Mouse (Mus musculus) layer of hippocampus, adult 11-12 months (tissue): ENCODE data around the gene Tmed1.
"Not testable (repeated sequence)": the region's sequence is repeated elsewhere in the genome, so short reads cannot be mapped to it uniquely, and the experiment has no call there.

Experiments
- DNase-seq: peaks from one replicate; pipeline ENCODE4 v3.0.0; 2022; ENCODE audit warnings: low spot score

Gene Tmed1

GRCm38 (mm10) chr9:21472913-21473312 is 37.1 kb downstream of the Tmed1 start:
- DNase-seq: peak; percentile 21

GRCm38 (mm10) chr9:21469032-21470024 is 40.7 kb downstream of the Tmed1 start:
- peak; percentile 64 for DNase-seq

- not testable (repeated sequence) for DNase-seq
These were observed 45.5 kb downstream of the Tmed1 start for GRCm38 (mm10) chr9:21464565-21464928.

GRCm38 (mm10) chr9:21463766-21464564 is 46.1 kb downstream of the Tmed1 start:
- no peak for DNase-seq

GRCm38 (mm10) chr9:21463138-21463590 is 46.9 kb downstream of the Tmed1 start:
- DNase-seq: peak; percentile 58

- DNase-seq: no peak
These were observed 49.6 kb downstream of the Tmed1 start for GRCm38 (mm10) chr9:21460400-21460940.

GRCm38 (mm10) chr9:21458821-21459220 is 51.2 kb downstream of the Tmed1 start:
- DNase-seq: no peak
